Mouse (Mus musculus) cerebellum, adult 2 months (tissue): Measurements from ENCODE around the gene Smim4.

Source experiments
- CTCF ChIP-seq: fragments of 200-500 bp; IDR thresholded peaks from 2 replicates; pipeline ENCODE4 v1.5.1; 2011; ENCODE audit warnings: low read depth, mild to moderate bottlenecking, control low read depth, low read length, moderate library complexity, borderline replicate concordance; ENCODE audit not compliant: insufficient read depth
- POLR2A ChIP-seq: fragments of 200-500 bp; IDR thresholded peaks from 2 replicates; pipeline ENCODE4 v1.6.1; 2011; ENCODE audit warnings: low read length, control low read depth, borderline replicate concordance; ENCODE audit not compliant: insufficient read depth

DNA sequence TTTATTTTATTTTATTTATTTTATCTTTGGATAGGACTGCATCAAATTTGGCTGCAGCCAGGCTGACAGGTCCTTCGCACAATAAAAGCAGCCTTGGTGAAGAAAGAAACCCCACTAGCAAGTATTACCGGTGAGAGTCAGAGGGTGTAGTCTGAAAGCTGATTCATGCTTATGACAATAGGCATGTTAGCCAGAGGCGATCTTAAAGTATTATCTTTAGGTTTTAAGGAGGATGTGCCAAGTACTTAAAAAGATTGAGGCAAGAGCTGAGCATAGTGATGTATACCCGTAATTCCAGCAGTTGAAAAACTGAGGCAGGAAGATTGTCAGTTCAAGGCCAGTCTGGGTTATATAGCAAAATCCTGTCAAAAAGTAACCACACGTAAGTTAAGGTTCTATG is 83.5 kb downstream of the Smim4 start:
- no peak for TF ChIP-seq CTCF
- no peak for TF ChIP-seq POLR2A
